Mouse (Mus musculus) cerebellum, adult 2 months (tissue): Measurements from ENCODE around the gene Hsf5. TPM values are rescaled to one million over a fixed set of nuclear protein-coding genes. Genes with fewer than 3 reads are reported as not detected.
A peak's percentile ranks its signal among the peaks of the same experiment; 100 is the strongest.

Source experiments
- DNase-seq, 2 experiments: peaks; one replicate each; pipeline ENCODE4 v3.0.0; 2021
- H3K27ac ChIP-seq: fragments of 200-500 bp; 2 replicates; pipeline ENCODE4 v1.5.1; 2012; ENCODE audit warnings: low read length, control low read depth, inconsistent platforms; ENCODE audit not compliant: insufficient read depth
- H3K27me3 ChIP-seq: fragments of 200-500 bp; 2 replicates; pipeline ENCODE4 v1.6.1; 2012; ENCODE audit warnings: inconsistent platforms, mild to moderate bottlenecking, low read length, moderate library complexity; ENCODE audit not compliant: control insufficient read depth, insufficient read depth
- H3K4me1 ChIP-seq: fragments of 200-500 bp; 2 replicates; pipeline ENCODE4 v1.6.1; 2011; ENCODE audit warnings: low read length; ENCODE audit not compliant: control insufficient read depth, insufficient read depth
- H3K4me3 ChIP-seq: fragments of 200-500 bp; replicated peaks from 2 replicates; pipeline ENCODE3; 2011; ENCODE audit warnings: mild to moderate bottlenecking, low read depth, low read length, control low read depth; ENCODE audit not compliant: insufficient read depth
- CTCF ChIP-seq: fragments of 200-500 bp; IDR thresholded peaks from 2 replicates; pipeline ENCODE4 v1.5.1; 2011; ENCODE audit warnings: low read depth, mild to moderate bottlenecking, control low read depth, low read length, moderate library complexity, borderline replicate concordance; ENCODE audit not compliant: insufficient read depth
- POLR2A ChIP-seq: fragments of 200-500 bp; IDR thresholded peaks from 2 replicates; pipeline ENCODE4 v1.6.1; 2011; ENCODE audit warnings: low read length, control low read depth, borderline replicate concordance; ENCODE audit not compliant: insufficient read depth
- WGBS: fragments of 180-500 bp; shearing (Covaris S2); methylation state at CpG from one replicate; pipeline ENCODE4 v1.1.7; 2018; 5-methylcytosine and 5-hydroxymethylcytosine counted together
- polyA plus RNA-seq: library from polyadenylated mRNA; depleted of rRNA; stranded (reverse); fragments of >200 nt; gene quantifications from 2 replicates; pipeline ENCODE4 v1.2.3, GENCODE M21; 2012

Gene Hsf5
- polyA plus RNA-seq, 1 experiment, result 0.43 TPM

DNA sequence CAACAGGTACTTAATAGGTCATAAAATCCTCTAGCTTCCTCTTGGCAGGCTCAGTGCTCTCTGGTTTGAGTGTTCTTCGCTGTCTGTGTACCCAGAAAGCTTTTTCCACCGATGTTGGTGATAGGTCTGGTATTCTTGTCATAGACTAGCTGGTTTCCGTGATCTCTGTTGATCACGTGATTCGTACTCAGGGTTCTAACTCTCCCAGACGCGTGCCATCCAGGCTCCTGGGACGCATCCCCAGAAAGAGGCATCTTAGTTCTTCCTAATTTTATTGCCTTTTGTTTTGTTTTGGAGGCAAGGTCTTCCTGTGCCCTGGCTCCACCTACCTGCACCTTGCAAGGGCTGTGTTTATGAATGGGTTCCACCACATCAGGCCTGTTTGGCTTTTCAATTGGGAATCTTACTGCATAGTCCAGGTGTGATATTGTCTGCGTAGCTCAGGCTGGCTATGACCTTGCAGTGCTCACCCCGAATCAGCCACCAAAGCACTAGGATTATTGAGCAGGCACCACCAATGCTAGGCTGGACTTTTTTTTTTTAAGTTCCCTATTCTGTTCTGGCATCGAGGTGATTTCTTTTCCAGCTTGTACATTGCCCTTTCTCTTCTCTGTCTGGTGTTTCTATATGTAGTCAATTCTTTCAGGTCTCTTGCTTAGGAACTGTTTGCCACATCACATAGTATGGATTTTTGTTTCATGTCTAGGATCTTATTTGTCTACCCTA is 71.7 kb downstream of the Hsf5 start:
- Histone ChIP-seq H3K27me3 (no peaks in the 10 kb centered on the region), H3K4me1 (no peaks in the 10 kb centered on the region), H3K27ac (no peak overlapping the region), H3K4me3 (no peak overlapping the region)
- DNase-seq, result no peak
- TF ChIP-seq POLR2A (no peak), CTCF (no peak)
- WGBS, result 92% methylated on average over 11 of the region's 11 CpGs

DNA sequence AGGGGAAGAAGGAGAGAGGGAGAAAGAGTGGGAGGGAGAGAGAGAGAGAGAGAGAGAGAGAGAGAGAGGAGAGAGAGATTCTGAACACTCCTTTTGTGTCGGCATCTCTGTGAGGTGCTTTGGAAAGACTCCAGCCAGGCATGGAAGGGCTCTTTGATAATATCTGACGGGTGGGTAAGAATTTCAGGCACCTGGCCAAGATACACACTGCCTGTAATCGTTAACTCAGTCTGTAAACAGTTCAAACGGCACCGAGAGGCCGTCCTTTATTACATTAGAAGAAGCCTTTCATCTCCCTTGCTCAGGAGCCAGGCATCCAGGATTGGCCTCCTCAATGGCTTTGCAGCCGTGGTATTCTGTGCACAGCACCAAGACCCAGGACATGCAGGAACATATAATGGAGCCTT is 72.4 kb downstream of the Hsf5 start:
- peak in 1 of 2 experiments; percentile 5 for DNase-seq
- 13% methylated on average over 7 of the region's 7 CpGs for WGBS
- TF ChIP-seq CTCF (no peak), POLR2A (no peak)
- no peaks in the 10 kb centered on the region for H3K27me3 ChIP-seq
- no peak overlapping the region for H3K27ac ChIP-seq
- H3K4me3 ChIP-seq, result no peak overlapping the region
- no peaks in the 10 kb centered on the region for H3K4me1 ChIP-seq

DNA sequence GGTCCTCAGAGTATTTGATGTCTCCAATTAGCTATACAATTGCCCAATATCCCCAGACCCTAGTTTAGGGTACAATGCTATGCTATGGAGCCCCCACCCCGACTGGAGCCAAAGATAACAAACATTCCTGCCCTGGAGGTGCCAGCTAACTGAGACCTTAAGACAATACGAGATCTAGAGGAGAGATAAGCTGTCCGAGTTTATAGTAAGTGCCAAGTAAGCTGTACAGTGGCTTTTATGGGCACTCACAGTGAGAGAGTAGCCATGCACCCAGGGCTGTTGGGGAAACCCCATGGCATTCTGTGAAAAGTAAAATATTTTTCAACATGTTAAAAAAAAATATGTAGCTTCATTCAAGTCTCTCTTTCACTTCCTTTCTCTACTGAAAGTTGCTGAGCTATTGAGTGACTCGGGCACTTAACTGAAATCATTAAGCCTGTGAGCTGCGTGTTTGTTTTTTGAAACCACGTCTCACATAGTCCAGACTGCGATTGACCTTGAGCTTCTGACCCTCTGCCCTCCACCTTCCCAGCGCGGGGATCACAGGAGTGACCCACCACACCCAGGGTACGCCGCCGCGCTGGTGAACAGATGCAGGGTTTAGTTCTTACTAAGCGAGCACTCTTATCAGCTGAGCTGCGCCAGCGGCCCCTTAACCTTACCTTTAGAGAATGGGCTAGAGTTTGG is 73.2 kb downstream of the Hsf5 start:
- Histone ChIP-seq H3K4me1 (no peaks in the 10 kb centered on the region), H3K27ac (no peak overlapping the region), H3K27me3 (no peaks in the 10 kb centered on the region), H3K4me3 (no peak overlapping the region)
- no peak for DNase-seq
- TF ChIP-seq POLR2A (no peak), CTCF (no peak)
- WGBS, result 88% methylated on average over 16 of the region's 16 CpGs

DNA sequence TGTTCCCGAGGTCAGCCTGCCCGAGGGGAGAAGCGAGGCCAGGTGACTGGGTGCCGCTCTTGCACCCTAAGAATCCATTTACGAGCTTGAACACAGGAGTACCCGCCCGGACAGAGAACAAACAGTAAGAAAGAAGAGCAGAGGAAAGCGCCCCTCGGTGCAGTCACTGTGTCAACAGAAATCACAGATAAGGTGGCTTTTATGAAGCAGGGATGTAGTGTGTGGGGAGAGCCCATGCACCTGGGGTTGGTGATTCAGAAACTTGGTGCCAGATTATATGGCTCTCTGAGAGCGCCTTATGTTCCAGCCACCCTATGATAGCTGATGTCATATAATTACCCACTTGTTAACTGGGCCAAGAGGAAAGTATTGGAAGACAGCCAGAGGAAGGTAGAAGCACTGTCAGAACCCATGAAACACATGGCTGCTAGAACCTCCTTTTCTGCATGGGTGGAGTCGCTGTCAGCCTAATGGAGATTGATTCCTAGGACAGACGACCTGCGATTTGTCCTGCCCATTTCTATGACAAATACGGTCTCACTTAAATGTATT is 80.2 kb downstream of the Hsf5 start:
- no peak overlapping the region for H3K4me3 ChIP-seq
- DNase-seq, result no peak
- no peak for TF ChIP-seq CTCF
- no peak for TF ChIP-seq POLR2A
- H3K27ac ChIP-seq, result no peak overlapping the region
- no peaks in the 10 kb centered on the region for H3K4me1 ChIP-seq
- H3K27me3 ChIP-seq, result no peaks in the 10 kb centered on the region
- WGBS, result 80% methylated on average over 14 of the region's 14 CpGs

DNA sequence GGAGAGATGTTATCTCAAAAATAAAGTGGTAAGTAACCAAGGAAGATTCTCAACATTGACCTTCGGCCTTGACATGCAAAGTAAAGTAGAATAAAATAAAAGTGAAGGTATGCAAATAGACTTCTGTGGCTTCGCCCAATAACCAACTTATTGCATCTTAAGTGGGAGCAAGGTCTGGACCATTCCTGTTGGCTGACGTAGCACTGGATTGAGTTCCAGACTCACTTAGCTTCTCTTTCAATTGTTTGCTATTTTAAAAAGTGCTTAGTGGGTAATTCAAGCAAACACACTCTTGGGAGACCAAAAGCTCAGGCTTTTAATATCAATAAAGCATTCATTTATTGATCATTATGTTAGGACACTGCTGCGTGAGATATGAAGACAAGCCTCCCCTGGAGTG is 81.2 kb downstream of the Hsf5 start:
- H3K27me3 ChIP-seq, result no peaks in the 10 kb centered on the region
- H3K4me3 ChIP-seq, result no peak overlapping the region
- TF ChIP-seq POLR2A, result no peak
- TF ChIP-seq CTCF, result no peak
- no peak overlapping the region for H3K27ac ChIP-seq
- DNase-seq, result no peak
- H3K4me1 ChIP-seq, result no peaks in the 10 kb centered on the region
- WGBS, result 94% methylated on average over 4 of the region's 4 CpGs

DNA sequence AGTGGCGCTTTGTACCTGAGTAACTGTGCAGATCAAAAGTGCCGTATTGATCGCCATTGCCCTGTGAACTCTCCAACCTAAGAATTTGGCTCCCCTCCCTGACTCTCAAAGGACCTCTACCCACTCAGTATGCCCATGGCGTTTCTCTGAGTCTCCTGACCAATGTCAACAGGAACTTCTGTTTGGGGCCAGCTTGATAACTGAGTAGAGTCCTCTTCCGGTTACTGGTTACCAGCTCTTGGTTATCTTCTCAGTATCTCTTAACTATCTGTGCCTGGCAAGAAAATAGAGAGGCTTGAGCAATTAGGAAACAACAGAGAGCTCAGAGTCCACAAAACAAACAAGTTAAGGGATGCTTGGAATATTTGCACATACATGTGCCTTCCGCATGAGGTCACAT is 84.1 kb downstream of the Hsf5 start:
- no peaks in the 10 kb centered on the region for H3K4me1 ChIP-seq
- H3K4me3 ChIP-seq, result no peak overlapping the region
- DNase-seq, result no peak
- H3K27ac ChIP-seq, result no peak overlapping the region
- no peaks in the 10 kb centered on the region for H3K27me3 ChIP-seq
- TF ChIP-seq CTCF (no peak), POLR2A (no peak)
- WGBS, result 81% methylated on average over 6 of the region's 6 CpGs

DNA sequence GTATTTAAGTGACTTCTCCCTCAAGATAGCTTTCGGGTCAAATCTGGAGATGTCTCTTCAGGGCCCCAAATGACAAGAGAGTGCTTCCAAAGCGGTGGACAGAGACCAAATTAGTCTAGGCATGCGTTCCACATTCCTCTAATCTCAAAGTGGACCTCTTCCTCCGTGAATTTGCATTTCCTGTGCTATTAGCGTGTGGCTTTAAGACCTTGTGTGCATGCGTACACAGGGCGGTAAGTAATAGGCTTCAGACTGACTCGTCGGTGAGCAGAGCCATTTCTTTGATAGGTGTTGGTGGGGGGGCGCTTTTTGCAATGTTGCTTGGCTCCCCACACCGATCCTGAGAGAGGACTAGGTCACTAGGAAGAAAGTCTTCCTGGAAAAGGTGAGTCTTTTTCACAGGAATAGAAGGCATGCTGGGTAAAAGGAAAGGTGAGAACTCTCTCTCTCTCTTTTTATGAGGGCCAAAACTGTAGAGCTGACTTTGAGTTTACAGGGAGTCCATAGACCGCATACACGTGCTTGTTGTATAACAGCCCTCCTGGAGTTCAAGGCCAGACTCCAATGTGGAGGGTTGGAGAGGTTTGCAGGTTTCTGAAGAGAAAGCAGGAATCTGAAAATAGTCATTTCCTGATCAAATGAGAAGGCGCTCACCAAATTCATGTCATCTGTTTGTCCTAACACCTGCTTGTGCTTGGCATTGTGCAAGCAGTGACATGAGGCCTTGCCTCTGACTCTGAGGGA is 85.1 kb downstream of the Hsf5 start:
- no peak for DNase-seq
- no peaks in the 10 kb centered on the region for H3K27me3 ChIP-seq
- TF ChIP-seq POLR2A, result no peak
- no peak for TF ChIP-seq CTCF

More for the DNA sequence above, 85.1 kb downstream of the Hsf5 start:
- no peaks in the 10 kb centered on the region for H3K4me1 ChIP-seq
- H3K4me3 ChIP-seq, result no peak overlapping the region
- H3K27ac ChIP-seq, result no peak overlapping the region
- 82% methylated on average over 14 of the region's 14 CpGs for WGBS
